Mouse (Mus musculus): ENCODE results near the gene Tnfrsf14. TPM values are rescaled to one million over a fixed set of nuclear protein-coding genes. Genes with fewer than 3 reads are reported as not detected.

The Tnfrsf14 gene
- total and polyA plus RNA-seq, 3 experiments, result 8.2 to 13.4 TPM; not detected in 1

- H3K27me3 ChIP-seq (ENCODE audit: control insufficient read depth in 1 of 2, insufficient read depth in 2 of 2, low read length in 2 of 2), result no peaks in the 10 kb centered on the region
- no peaks in the 10 kb centered on the region for H3K79me2 ChIP-seq (ENCODE audit: control insufficient read depth, insufficient read depth, low read length, poor library complexity)
- H3K9me3 ChIP-seq (replicated peaks; ENCODE audit: insufficient read depth, low read length), result no peaks in the 10 kb centered on the region
- H3K27ac ChIP-seq (ENCODE audit: control insufficient read depth, low read depth, low read length), result no peak overlapping the region
- DNase-seq (ENCODE audit: low read depth, low spot score), result no peak
- peaks cover 0 to 21% of the 10 kb centered on the region in 2 experiments; a peak in 3 of 4 replicates for H3K4me1 ChIP-seq (ENCODE audit: control insufficient read depth in 1 of 2, insufficient read depth in 2 of 2, low read length in 2 of 2)
- no peak overlapping the region for H3K9ac ChIP-seq (ENCODE audit: control insufficient read depth, low read depth, low read length, poor library complexity, severe bottlenecking)
- H3K36me3 ChIP-seq (ENCODE audit: control insufficient read depth in 1 of 2, insufficient read depth in 2 of 2, low read length in 2 of 2), result peaks cover 0 to 7% of the 10 kb centered on the region in 2 experiments; a peak in 2 of 4 replicates
- no peak overlapping the region for H3K4me3 ChIP-seq (ENCODE audit: control insufficient read depth in 1 of 2, insufficient read depth in 1 of 2, low read depth in 2 of 2, low read length in 2 of 2)
- TF ChIP-seq ETS1 (IDR thresholded peaks at IDR 0.05; ENCODE audit: low read depth, low read length) (no peak), TBP (IDR thresholded peaks at IDR 0.05; ENCODE audit: low read depth, low read length) (no peak), UBTF (IDR thresholded peaks at IDR 0.05; ENCODE audit: borderline replicate concordance, insufficient read depth, low read depth, low read length) (no peak), MAZ (IDR thresholded peaks at IDR 0.05; ENCODE audit: low read depth, low read length) (no peak), NELFE (IDR thresholded peaks at IDR 0.05; ENCODE audit: low read depth, low read length) (no peak), MXI1 (IDR thresholded peaks at IDR 0.05; ENCODE audit: low read depth, low read length) (no peak), MEF2A (IDR thresholded peaks at IDR 0.05; ENCODE audit: extremely low read depth, insufficient replicate concordance, low read depth, low read length, poor library complexity, severe bottlenecking) (no peak), CHD2 (IDR thresholded peaks at IDR 0.05; ENCODE audit: low read length) (no peak), MYB (IDR thresholded peaks at IDR 0.05; ENCODE audit: low read depth, low read length) (no peak), POLR2AphosphoS2 (IDR thresholded peaks at IDR 0.05; ENCODE audit: low read length) (no peak), E2F4 (IDR thresholded peaks at IDR 0.05; ENCODE audit: borderline replicate concordance, low read depth, low read length) (no peak), ELF1 (IDR thresholded peaks at IDR 0.05; ENCODE audit: low read depth, low read length) (no peak), JUND (IDR thresholded peaks at IDR 0.05; ENCODE audit: low read depth, low read length) (no peak), GATA1 (IDR thresholded peaks at IDR 0.05; ENCODE audit: low read depth, low read length) (no peak), TCF12 (IDR thresholded peaks at IDR 0.05; ENCODE audit: low read depth, low read length) (no peak), POLR2A (IDR thresholded peaks at IDR 0.05; ENCODE audit: control insufficient read depth in 1 of 2, insufficient read depth in 1 of 2, low read depth in 1 of 2, low read length in 2 of 2, poor library complexity in 1 of 2) (no peak), NRF1 (IDR thresholded peaks at IDR 0.05; ENCODE audit: insufficient read depth, low read depth, low read length, poor library complexity, severe bottlenecking) (no peak)
These were observed 11.8 kb upstream of the Tnfrsf14 start for GRCm38 (mm10) chr4:154940156-154940555.

GRCm38 (mm10) chr4:154937746-154938145 lies 9.4 kb upstream of the Tnfrsf14 start:
- Histone ChIP-seq H3K9ac (ENCODE audit: control insufficient read depth, low read depth, low read length, poor library complexity, severe bottlenecking) (no peak overlapping the region), H3K4me3 (ENCODE audit: control insufficient read depth in 1 of 2, insufficient read depth in 1 of 2, low read depth in 2 of 2, low read length in 2 of 2) (no peak overlapping the region), H3K27ac (ENCODE audit: control insufficient read depth, low read depth, low read length) (no peak overlapping the region), H3K79me2 (ENCODE audit: control insufficient read depth, insufficient read depth, low read length, poor library complexity) (no peaks in the 10 kb centered on the region), H3K36me3 (ENCODE audit: control insufficient read depth in 1 of 2, insufficient read depth in 2 of 2, low read length in 2 of 2) (peaks cover 0 to 7% of the 10 kb centered on the region in 2 experiments; a peak in 2 of 4 replicates), H3K4me1 (ENCODE audit: control insufficient read depth in 1 of 2, insufficient read depth in 2 of 2, low read length in 2 of 2) (peaks cover 0 to 7% of the 10 kb centered on the region in 2 experiments; a peak in 3 of 4 replicates), H3K9me3 (replicated peaks; ENCODE audit: insufficient read depth, low read length) (no peaks in the 10 kb centered on the region), H3K27me3 (ENCODE audit: control insufficient read depth in 1 of 2, insufficient read depth in 2 of 2, low read length in 2 of 2) (no peaks in the 10 kb centered on the region; a peak in 1 of 4 replicates)
- TF ChIP-seq SMC3 (IDR thresholded peaks at IDR 0.05; ENCODE audit: low read depth, low read length), result no peak
- TF ChIP-seq ZNF384 (IDR thresholded peaks at IDR 0.05; ENCODE audit: low read depth, low read length), result no peak
- TF ChIP-seq ZKSCAN1 (IDR thresholded peaks at IDR 0.05; ENCODE audit: low read depth, low read length), result no peak
- TF ChIP-seq USF1 (IDR thresholded peaks at IDR 0.05; ENCODE audit: low read depth, low read length), result no peak
- TF ChIP-seq POLR2AphosphoS2 (IDR thresholded peaks at IDR 0.05; ENCODE audit: low read length), result no peak
- no peak for TF ChIP-seq EP300 (IDR thresholded peaks at IDR 0.05; ENCODE audit: low read depth in 1 of 2, low read length in 2 of 2)
- no peak for TF ChIP-seq POLR2A (IDR thresholded peaks at IDR 0.05; ENCODE audit: control insufficient read depth in 1 of 2, insufficient read depth in 1 of 2, low read depth in 1 of 2, low read length in 2 of 2, poor library complexity in 1 of 2)
- no peak for TF ChIP-seq ZC3H11A (IDR thresholded peaks at IDR 0.05; ENCODE audit: low read depth, low read length)
- TF ChIP-seq ZMIZ1 (IDR thresholded peaks at IDR 0.05; ENCODE audit: low read depth, low read length), result no peak
- TF ChIP-seq POLR2AphosphoS5 (IDR thresholded peaks at IDR 0.05; ENCODE audit: borderline replicate concordance, low read depth, low read length), result no peak
- TF ChIP-seq ETS1 (IDR thresholded peaks at IDR 0.05; ENCODE audit: low read depth, low read length), result no peak
- no peak for DNase-seq (ENCODE audit: low read depth, low spot score)

All from MEL (cell line).